Mouse (Mus musculus): ENCODE measurements around the gene Scgn. TPM values are rescaled to one million over a fixed set of nuclear protein-coding genes. Genes with fewer than 3 reads are reported as not detected.

The Scgn gene
- total and polyA plus RNA-seq, 2 experiments from 2014 or later, result 0.82 to 2.0 TPM

GRCm38 (mm10) chr13:23934211-23934520, 56.8 kb downstream of the Scgn start, which contains the start of gene Hist1h2aa:
Gene Hist1h2aa, plus strand, starts transcription at chr13:23934462.
- no peaks in the 10 kb centered on the region for H3K27me3 ChIP-seq (ENCODE audit: insufficient read depth, low read length)
- 93% methylated on average over 10 of the region's 10 CpGs for WGBS
- no peaks in the 10 kb centered on the region for H3K36me3 ChIP-seq (ENCODE audit: insufficient read depth, low read length)
- DNase-seq (ENCODE audit: low spot score) (no peak), ATAC-seq (ENCODE audit: low FRiP score) (no peak)
- no peak for TF ChIP-seq CTCF (IDR thresholded peaks at IDR 0.05)
- H3K9ac ChIP-seq (replicated peaks; ENCODE audit: low read length, poor library complexity, severe bottlenecking), result no peak within 1 kb of the TSS
- H3K4me1 ChIP-seq (ENCODE audit: insufficient read depth, low read length), result no peaks in the 10 kb centered on the region
- no peak within 1 kb of the TSS for H3K4me3 ChIP-seq (ENCODE audit: low read depth, low read length)
- no peaks in the 10 kb centered on the region for H3K9me3 ChIP-seq (ENCODE audit: low read length)
- no peak within 1 kb of the TSS for H3K27ac ChIP-seq (ENCODE audit: low read depth, low read length)
- no peak within 1 kb of the TSS for H3K4me2 ChIP-seq (ENCODE audit: low read depth, low read length, poor library complexity, severe bottlenecking)

- H3K4me2 ChIP-seq (ENCODE audit: low read depth, low read length, poor library complexity, severe bottlenecking), result no peak within 1 kb of the TSS
- no peaks in the 10 kb centered on the region for H3K4me1 ChIP-seq (ENCODE audit: insufficient read depth, low read length)
- no peak within 1 kb of the TSS for H3K27ac ChIP-seq (ENCODE audit: low read depth, low read length)
- no peaks in the 10 kb centered on the region for H3K36me3 ChIP-seq (ENCODE audit: insufficient read depth, low read length)
- no peak within 1 kb of the TSS for H3K9ac ChIP-seq (replicated peaks; ENCODE audit: low read length, poor library complexity, severe bottlenecking)
- no peak for DNase-seq (ENCODE audit: low spot score)
- no peak for ATAC-seq (ENCODE audit: low FRiP score)
- H3K4me3 ChIP-seq (ENCODE audit: low read depth, low read length), result no peak within 1 kb of the TSS
- H3K27me3 ChIP-seq (ENCODE audit: insufficient read depth, low read length), result no peaks in the 10 kb centered on the region
- no peak for TF ChIP-seq CTCF (IDR thresholded peaks at IDR 0.05)
- H3K9me3 ChIP-seq (ENCODE audit: low read length), result no peaks in the 10 kb centered on the region
- 95% methylated on average over 36 of the region's 39 CpGs for WGBS
These were observed 57.4 kb downstream of the Scgn start, which contains the start of gene Hist1h2ba for GRCm38 (mm10) chr13:23933421-23934210. Gene Hist1h2ba, minus strand, starts transcription at chr13:23934156.

DNA sequence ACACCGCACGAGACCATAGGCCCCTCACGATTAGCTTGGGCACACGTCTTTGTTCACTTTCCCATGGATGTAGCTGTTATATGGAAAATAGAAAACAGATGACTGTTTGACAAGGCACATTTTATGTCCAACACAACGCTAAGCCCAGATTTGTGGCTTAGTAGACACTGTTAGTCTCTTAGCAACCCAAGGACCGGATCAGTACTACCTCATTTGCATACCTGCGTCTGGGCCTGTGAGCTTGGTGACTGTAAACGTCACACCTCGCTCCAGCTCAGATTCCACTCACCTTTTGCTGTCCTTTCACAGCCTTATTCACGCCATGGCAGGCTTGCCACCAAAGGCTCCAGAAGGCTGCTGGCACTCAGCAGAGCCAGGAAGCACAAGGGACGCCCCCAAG, 60.1 kb downstream of the Scgn start:
- H3K27me3 ChIP-seq (ENCODE audit: insufficient read depth, low read length), result no peaks in the 10 kb centered on the region
- no peaks in the 10 kb centered on the region for H3K36me3 ChIP-seq (ENCODE audit: insufficient read depth, low read length)
- H3K9ac ChIP-seq (replicated peaks; ENCODE audit: low read length, poor library complexity, severe bottlenecking), result no peak overlapping the region
- no peak overlapping the region for H3K4me2 ChIP-seq (ENCODE audit: low read depth, low read length, poor library complexity, severe bottlenecking)
- H3K4me3 ChIP-seq (ENCODE audit: low read depth, low read length), result no peak overlapping the region
- TF ChIP-seq CTCF (IDR thresholded peaks at IDR 0.05), result no peak
- 67% methylated on average over 11 of the region's 11 CpGs for WGBS
- no peak for ATAC-seq (ENCODE audit: low FRiP score)
- no peak for DNase-seq (ENCODE audit: low spot score)
- H3K27ac ChIP-seq (ENCODE audit: low read depth, low read length), result no peak overlapping the region
- no peaks in the 10 kb centered on the region for H3K4me1 ChIP-seq (ENCODE audit: insufficient read depth, low read length)
- H3K9me3 ChIP-seq (ENCODE audit: low read length), result no peaks in the 10 kb centered on the region

GRCm38 (mm10) chr13:23930461-23930860, 60.6 kb downstream of the Scgn start:
- Histone ChIP-seq H3K27me3 (ENCODE audit: insufficient read depth, low read length) (no peaks in the 10 kb centered on the region), H3K4me3 (ENCODE audit: low read depth, low read length) (no peak overlapping the region), H3K9ac (replicated peaks; ENCODE audit: low read length, poor library complexity, severe bottlenecking) (no peak overlapping the region), H3K27ac (ENCODE audit: low read depth, low read length) (no peak overlapping the region), H3K9me3 (ENCODE audit: low read length) (no peaks in the 10 kb centered on the region), H3K4me2 (ENCODE audit: low read depth, low read length, poor library complexity, severe bottlenecking) (no peak overlapping the region), H3K4me1 (ENCODE audit: insufficient read depth, low read length) (no peaks in the 10 kb centered on the region), H3K36me3 (ENCODE audit: insufficient read depth, low read length) (no peaks in the 10 kb centered on the region)
- ATAC-seq (ENCODE audit: low FRiP score), result no peak
- DNase-seq (ENCODE audit: low spot score), result no peak
- no peak for TF ChIP-seq CTCF (IDR thresholded peaks at IDR 0.05)
- WGBS, result 94% methylated on average over 9 of the region's 9 CpGs

GRCm38 (mm10) chr13:23928637-23929036, 62.4 kb downstream of the Scgn start:
- ATAC-seq (ENCODE audit: low FRiP score) (no peak), DNase-seq (ENCODE audit: low spot score) (no peak)
- Histone ChIP-seq H3K4me2 (ENCODE audit: low read depth, low read length, poor library complexity, severe bottlenecking) (no peak overlapping the region), H3K9me3 (ENCODE audit: low read length) (no peaks in the 10 kb centered on the region), H3K9ac (replicated peaks; ENCODE audit: low read length, poor library complexity, severe bottlenecking) (no peak overlapping the region), H3K36me3 (ENCODE audit: insufficient read depth, low read length) (no peaks in the 10 kb centered on the region), H3K27ac (ENCODE audit: low read depth, low read length) (no peak overlapping the region), H3K4me1 (ENCODE audit: insufficient read depth, low read length) (no peaks in the 10 kb centered on the region), H3K27me3 (ENCODE audit: insufficient read depth, low read length) (no peaks in the 10 kb centered on the region), H3K4me3 (ENCODE audit: low read depth, low read length) (no peak overlapping the region)
- WGBS, result 74% methylated on average over 3 of the region's 3 CpGs
- no peak for TF ChIP-seq CTCF (IDR thresholded peaks at IDR 0.05)

DNA sequence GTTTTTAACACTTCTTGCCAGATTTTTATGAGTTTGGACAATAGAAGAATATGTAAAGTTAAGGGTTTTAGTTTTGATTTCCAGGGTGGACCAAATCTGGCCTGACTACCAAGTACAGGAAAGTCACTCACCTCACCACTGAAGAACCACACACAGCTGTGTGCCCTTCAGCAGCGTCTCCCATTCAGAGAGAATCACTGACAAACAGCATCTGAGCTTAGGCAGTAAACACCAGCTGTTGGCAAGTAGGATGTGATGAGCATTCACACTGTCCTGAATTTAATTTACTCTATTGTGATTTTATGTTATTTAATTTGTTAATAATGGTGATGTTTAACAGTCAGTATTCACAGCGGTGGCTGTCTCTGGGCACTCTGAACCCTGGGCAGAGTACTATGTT, 65.2 kb downstream of the Scgn start:
- Histone ChIP-seq H3K9ac (replicated peaks; ENCODE audit: low read length, poor library complexity, severe bottlenecking) (no peak overlapping the region), H3K4me2 (ENCODE audit: low read depth, low read length, poor library complexity, severe bottlenecking) (no peak overlapping the region), H3K4me3 (ENCODE audit: low read depth, low read length) (no peak overlapping the region), H3K4me1 (ENCODE audit: insufficient read depth, low read length) (no peaks in the 10 kb centered on the region), H3K27ac (ENCODE audit: low read depth, low read length) (no peak overlapping the region), H3K27me3 (ENCODE audit: insufficient read depth, low read length) (no peaks in the 10 kb centered on the region), H3K9me3 (ENCODE audit: low read length) (no peaks in the 10 kb centered on the region), H3K36me3 (ENCODE audit: insufficient read depth, low read length) (no peaks in the 10 kb centered on the region)
- no peak for TF ChIP-seq CTCF (IDR thresholded peaks at IDR 0.05)
- ATAC-seq (ENCODE audit: low FRiP score) (no peak), DNase-seq (ENCODE audit: low spot score) (no peak)
- WGBS, result 79% methylated on average over 2 of the region's 2 CpGs

Data from midbrain, postnatal 0 days (tissue).